Mouse (Mus musculus): ENCODE measurements at regions not wholly inside any gene's neighbourhood (a gene's known extent, or its start where the extent isn't known, plus 50 kb on each side); places are given as distances from the start of the nearest gene placed in this dataset.
"Not testable (repeated sequence)": the region's sequence is repeated elsewhere in the genome, so short reads cannot be mapped to it uniquely, and the experiment has no call there.

- H3K4me3 ChIP-seq (ENCODE audit: insufficient read depth in 1 of 2, low read depth in 1 of 2, low read length in 2 of 2, poor library complexity in 1 of 2, severe bottlenecking in 1 of 2) = no peak overlapping the region
- H3K9me3 ChIP-seq (ENCODE audit: control insufficient read depth, insufficient read depth, low read depth, low read length) = no peaks in the 10 kb centered on the region
- no peaks in the 10 kb centered on the region for H3K36me3 ChIP-seq (ENCODE audit: control insufficient read depth, insufficient read depth, low read length, poor library complexity, severe bottlenecking)
- no peak overlapping the region for H3K27ac ChIP-seq (ENCODE audit: insufficient read depth, low read depth, low read length, poor library complexity, severe bottlenecking)
- TF ChIP-seq ZC3H11A (IDR thresholded peaks at IDR 0.05; ENCODE audit: borderline replicate concordance, low read depth, low read length) = no peak
- no peak for TF ChIP-seq ZNF384 (IDR thresholded peaks at IDR 0.05; ENCODE audit: low read depth, low read length)
- no peak for TF ChIP-seq CHD2 (IDR thresholded peaks at IDR 0.05; ENCODE audit: low read depth, low read length)
- TF ChIP-seq MAFK (IDR thresholded peaks at IDR 0.05; ENCODE audit: insufficient read depth, low read depth, low read length) = no peak
- no peak for TF ChIP-seq HCFC1 (IDR thresholded peaks at IDR 0.05; ENCODE audit: borderline replicate concordance, insufficient read depth, low read length)
- H3K9ac ChIP-seq (ENCODE audit: insufficient read depth, low read depth, low read length, poor library complexity, severe bottlenecking) = no peak overlapping the region
- H3K4me1 ChIP-seq (ENCODE audit: control insufficient read depth in 2 of 2, insufficient read depth in 2 of 2, low read length in 2 of 2, poor library complexity in 1 of 2) = no peaks in the 10 kb centered on the region
- in situ Hi-C loops (cut with MboI; ENCODE audit: low sequenced_read_pairs in 2 of 2, unreplicated experiment in 2 of 2) = no loop called here
- no peak for DNase-seq (ENCODE audit: low read depth, low spot score)
These were observed 223.0 kb upstream of the Sdr16c6 start for GRCm38 (mm10) chr4:4300189-4300879.

- DNase-seq (ENCODE audit: low read depth, low spot score) = peak; percentile 37
- Histone ChIP-seq H3K36me3 (ENCODE audit: control insufficient read depth, insufficient read depth, low read length, poor library complexity, severe bottlenecking) (no peaks in the 10 kb centered on the region), H3K9me3 (ENCODE audit: control insufficient read depth, insufficient read depth, low read depth, low read length) (no peaks in the 10 kb centered on the region), H3K9ac (ENCODE audit: insufficient read depth, low read depth, low read length, poor library complexity, severe bottlenecking) (no peak overlapping the region), H3K4me1 (ENCODE audit: control insufficient read depth in 2 of 2, insufficient read depth in 2 of 2, low read length in 2 of 2, poor library complexity in 1 of 2) (no peaks in the 10 kb centered on the region), H3K4me3 (ENCODE audit: insufficient read depth in 1 of 2, low read depth in 1 of 2, low read length in 2 of 2, poor library complexity in 1 of 2, severe bottlenecking in 1 of 2) (no peak overlapping the region), H3K27ac (ENCODE audit: insufficient read depth, low read depth, low read length, poor library complexity, severe bottlenecking) (no peak overlapping the region)
- peak; percentile 95 for TF ChIP-seq ZC3H11A (IDR thresholded peaks at IDR 0.05; ENCODE audit: borderline replicate concordance, low read depth, low read length)
- TF ChIP-seq ZNF384 (IDR thresholded peaks at IDR 0.05; ENCODE audit: low read depth, low read length) = no peak
- in situ Hi-C loops (cut with MboI; ENCODE audit: low sequenced_read_pairs in 2 of 2, unreplicated experiment in 2 of 2) = loop anchor here in 1 of 2 experiments (5.0 kb wide), 1 partner anchor 157 kb away; no protein-coding TSS in a partner anchor
These were observed 222.3 kb upstream of the Sdr16c6 start for GRCm38 (mm10) chr4:4299631-4300030.

GRCm38 (mm10) chr4:4249601-4250000, 172.3 kb upstream of the Sdr16c6 start:
- H3K4me1 ChIP-seq (ENCODE audit: control insufficient read depth in 2 of 2, insufficient read depth in 2 of 2, low read length in 2 of 2, poor library complexity in 1 of 2) = no peaks in the 10 kb centered on the region
- no peak overlapping the region for H3K4me3 ChIP-seq (ENCODE audit: insufficient read depth in 1 of 2, low read depth in 1 of 2, low read length in 2 of 2, poor library complexity in 1 of 2, severe bottlenecking in 1 of 2)
- H3K9me3 ChIP-seq (ENCODE audit: control insufficient read depth, insufficient read depth, low read depth, low read length) = 0 out of 2 replicates have a peak, but pooled peaks cover 3% of the 10 kb centered on the region
- DNase-seq (ENCODE audit: low read depth, low spot score) = no peak
- H3K36me3 ChIP-seq (ENCODE audit: control insufficient read depth, insufficient read depth, low read length, poor library complexity, severe bottlenecking) = no peaks in the 10 kb centered on the region
- no peak overlapping the region for H3K9ac ChIP-seq (ENCODE audit: insufficient read depth, low read depth, low read length, poor library complexity, severe bottlenecking)
- no peak overlapping the region for H3K27ac ChIP-seq (ENCODE audit: insufficient read depth, low read depth, low read length, poor library complexity, severe bottlenecking)
- in situ Hi-C loops (cut with MboI; ENCODE audit: low sequenced_read_pairs in 2 of 2, unreplicated experiment in 2 of 2) = no loop called here
- TF ChIP-seq ZNF384 (IDR thresholded peaks at IDR 0.05; ENCODE audit: low read depth, low read length) = no peak
- TF ChIP-seq ZC3H11A (IDR thresholded peaks at IDR 0.05; ENCODE audit: borderline replicate concordance, low read depth, low read length) = no peak
- no peak for TF ChIP-seq HCFC1 (IDR thresholded peaks at IDR 0.05; ENCODE audit: borderline replicate concordance, insufficient read depth, low read length)
- no peak for TF ChIP-seq MAFK (IDR thresholded peaks at IDR 0.05; ENCODE audit: insufficient read depth, low read depth, low read length)
- no peak for TF ChIP-seq CHD2 (IDR thresholded peaks at IDR 0.05; ENCODE audit: low read depth, low read length)

- H3K4me1 ChIP-seq (ENCODE audit: control insufficient read depth in 2 of 2, insufficient read depth in 2 of 2, low read length in 2 of 2, poor library complexity in 1 of 2) = peaks cover 0 to 5% of the 10 kb centered on the region in 2 experiments; a peak in 1 of 4 replicates
- no peaks in the 10 kb centered on the region for H3K36me3 ChIP-seq (ENCODE audit: control insufficient read depth, insufficient read depth, low read length, poor library complexity, severe bottlenecking)
- H3K9ac ChIP-seq (ENCODE audit: insufficient read depth, low read depth, low read length, poor library complexity, severe bottlenecking) = no peak overlapping the region
- DNase-seq (ENCODE audit: low read depth, low spot score) = no peak
- no peak overlapping the region for H3K4me3 ChIP-seq (ENCODE audit: insufficient read depth in 1 of 2, low read depth in 1 of 2, low read length in 2 of 2, poor library complexity in 1 of 2, severe bottlenecking in 1 of 2)
- in situ Hi-C loops (cut with MboI; ENCODE audit: low sequenced_read_pairs in 2 of 2, unreplicated experiment in 2 of 2) = no loop called here
- 0 out of 2 replicates have a peak, but pooled peaks cover 3% of the 10 kb centered on the region for H3K9me3 ChIP-seq (ENCODE audit: control insufficient read depth, insufficient read depth, low read depth, low read length)
- TF ChIP-seq MAFK (IDR thresholded peaks at IDR 0.05; ENCODE audit: insufficient read depth, low read depth, low read length) (no peak), CHD2 (IDR thresholded peaks at IDR 0.05; ENCODE audit: low read depth, low read length) (no peak), ZC3H11A (IDR thresholded peaks at IDR 0.05; ENCODE audit: borderline replicate concordance, low read depth, low read length) (no peak), ZNF384 (IDR thresholded peaks at IDR 0.05; ENCODE audit: low read depth, low read length) (no peak), HCFC1 (IDR thresholded peaks at IDR 0.05; ENCODE audit: borderline replicate concordance, insufficient read depth, low read length) (no peak)
- H3K27ac ChIP-seq (ENCODE audit: insufficient read depth, low read depth, low read length, poor library complexity, severe bottlenecking) = no peak overlapping the region
These were observed 170.3 kb upstream of the Sdr16c6 start for GRCm38 (mm10) chr4:4247669-4248068.

- H3K9me3 ChIP-seq (ENCODE audit: control insufficient read depth, insufficient read depth, low read depth, low read length); H3K36me3 ChIP-seq (ENCODE audit: control insufficient read depth, insufficient read depth, low read length, poor library complexity, severe bottlenecking); in situ Hi-C loops (cut with MboI; ENCODE audit: low sequenced_read_pairs in 2 of 2, unreplicated experiment in 2 of 2); H3K9ac ChIP-seq (ENCODE audit: insufficient read depth, low read depth, low read length, poor library complexity, severe bottlenecking); H3K4me1 ChIP-seq (ENCODE audit: control insufficient read depth in 2 of 2, insufficient read depth in 2 of 2, low read length in 2 of 2, poor library complexity in 1 of 2): not testable (repeated sequence)
- Histone ChIP-seq H3K4me3 (ENCODE audit: insufficient read depth in 1 of 2, low read depth in 1 of 2, low read length in 2 of 2, poor library complexity in 1 of 2, severe bottlenecking in 1 of 2) (peak overlapping the region in 1 of 2 experiments; percentile 30; a peak in 1 of 4 replicates), H3K27ac (ENCODE audit: insufficient read depth, low read depth, low read length, poor library complexity, severe bottlenecking) (peak overlapping the region; percentile 49; the same call in 1 of the 2 replicates)
- peak; percentile 71 for DNase-seq (ENCODE audit: low read depth, low spot score)
These were observed 165.1 kb upstream of the Sdr16c6 start for GRCm38 (mm10) chr4:4242306-4242980.

All from ES-E14 (cell line).